Mouse (Mus musculus): ENCODE data around the gene Eml4. TPM values are rescaled to one million over a fixed set of nuclear protein-coding genes. Genes with fewer than 3 reads are reported as not detected.
A peak's percentile ranks its signal among the peaks of the same experiment; 100 is the strongest.

Eml4 gene
- total and polyA plus RNA-seq, 2 experiments: 4.1 to 8.1 TPM

DNA sequence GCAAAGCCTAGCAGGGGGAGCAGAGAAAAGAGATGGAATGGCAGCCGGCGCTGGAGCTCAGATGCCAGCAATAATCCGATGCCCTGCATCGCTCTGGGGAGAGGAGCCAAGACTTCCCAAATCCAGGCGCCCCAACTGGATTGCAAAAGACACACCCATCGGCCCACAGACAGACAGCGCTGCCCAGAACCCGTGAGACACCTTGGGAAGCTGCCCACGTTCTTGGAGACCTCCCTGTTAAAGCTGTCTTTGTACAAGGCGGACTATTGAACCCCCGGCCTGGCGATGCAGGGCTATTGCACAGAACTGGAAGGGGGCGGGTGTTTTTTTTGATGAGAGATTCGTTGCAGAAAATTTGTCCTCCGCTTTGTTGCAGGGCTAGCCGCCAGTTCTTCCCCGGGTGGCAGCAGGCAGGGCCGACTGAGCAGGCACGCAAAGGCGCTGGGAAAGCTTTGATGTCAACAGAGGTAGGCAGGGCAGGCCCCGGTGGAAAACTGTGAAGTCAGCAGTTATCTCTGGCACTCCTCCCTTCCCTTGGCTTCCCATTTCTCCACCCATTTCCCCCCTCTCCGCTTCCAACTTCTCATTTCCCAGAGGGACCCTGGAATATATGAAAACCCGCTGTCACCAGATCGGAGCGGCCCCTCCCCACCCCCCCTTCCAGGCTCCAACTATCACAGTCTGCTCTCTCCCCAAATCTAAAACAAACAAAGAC, 28.0 kb upstream of the Eml4 start:
- 4% methylated on average over 25 of the region's 25 CpGs for WGBS
- Histone ChIP-seq H3K36me3 (ENCODE audit: control insufficient read depth, insufficient read depth, low read length) (no peaks in the 10 kb centered on the region), H3K9ac (ENCODE audit: low read depth, low read length) (no peak overlapping the region; the same call in 1 of the 2 replicates), H3K27me3 (ENCODE audit: control insufficient read depth, insufficient read depth, low read length) (no peaks in the 10 kb centered on the region), H3K79me2 (ENCODE audit: control insufficient read depth, insufficient read depth, low read length) (no peaks in the 10 kb centered on the region), H3K4me3 (ENCODE audit: insufficient read depth, low read depth, low read length) (peak overlapping the region; percentile 8; the same call in 1 of the 2 replicates), H3K4me1 (ENCODE audit: control insufficient read depth, insufficient read depth, low read length) (peaks cover 8% of the 10 kb centered on the region), H3K27ac (replicated peaks; ENCODE audit: insufficient read depth, low read depth, low read length) (peak overlapping the region; percentile 74)
- peak; percentile 90 for DNase-seq (ENCODE audit: extremely low read depth, low read depth, low spot score)
- TF ChIP-seq CTCF (IDR thresholded peaks at IDR 0.05; ENCODE audit: low read depth, low read length): no peak
- no peak for TF ChIP-seq POLR2A (IDR thresholded peaks at IDR 0.05; ENCODE audit: extremely low read depth, insufficient read depth, low read length)

DNA sequence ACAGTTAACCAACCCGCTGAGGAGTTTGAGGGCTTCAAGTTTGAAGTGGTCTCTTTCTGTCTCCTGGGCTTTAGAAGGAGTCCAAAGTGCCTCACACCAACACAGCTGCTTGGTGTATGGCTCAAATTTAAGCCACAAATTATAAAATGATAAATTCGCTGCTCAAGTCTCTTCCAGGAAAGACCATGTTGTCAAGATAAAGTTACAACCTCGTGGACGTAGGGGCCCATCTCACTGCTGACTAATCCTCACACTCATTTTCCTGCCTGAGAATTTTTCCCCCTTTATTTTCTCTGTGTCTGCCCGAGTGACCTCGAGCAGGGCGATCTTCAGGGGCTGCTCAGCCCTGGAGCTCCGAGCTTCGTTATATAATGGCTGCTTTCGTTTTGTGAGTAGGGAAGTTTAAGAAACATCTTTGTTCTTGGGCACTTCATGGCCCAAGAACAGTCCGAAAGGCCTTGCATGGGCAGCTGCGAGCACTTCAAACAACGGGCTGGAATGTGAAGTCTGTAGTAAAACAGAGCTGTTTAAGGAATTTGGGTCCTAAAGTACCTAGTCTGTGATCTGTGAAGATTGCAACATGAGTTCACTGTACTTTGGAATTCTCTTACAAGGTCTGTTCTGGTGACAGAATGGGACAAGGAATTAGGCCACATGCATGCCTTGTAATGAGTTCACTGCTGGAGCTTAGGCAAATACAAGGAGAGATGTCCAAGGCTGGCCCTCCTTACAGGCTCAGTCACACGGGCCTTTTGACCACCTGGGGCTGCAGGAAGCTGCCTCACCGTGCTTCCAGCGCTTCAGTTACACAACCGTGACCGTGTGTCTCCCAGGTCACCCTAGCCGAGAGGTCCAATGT, 27.1 kb upstream of the Eml4 start:
- Histone ChIP-seq H3K4me1 (ENCODE audit: control insufficient read depth, insufficient read depth, low read length) (peaks cover 8% of the 10 kb centered on the region), H3K27me3 (ENCODE audit: control insufficient read depth, insufficient read depth, low read length) (no peaks in the 10 kb centered on the region), H3K79me2 (ENCODE audit: control insufficient read depth, insufficient read depth, low read length) (no peaks in the 10 kb centered on the region), H3K9ac (ENCODE audit: low read depth, low read length) (peak overlapping the region; percentile 32), H3K4me3 (ENCODE audit: insufficient read depth, low read depth, low read length) (no peak overlapping the region), H3K36me3 (ENCODE audit: control insufficient read depth, insufficient read depth, low read length) (no peaks in the 10 kb centered on the region), H3K27ac (replicated peaks; ENCODE audit: insufficient read depth, low read depth, low read length) (peak overlapping the region; percentile 74)
- 18% methylated on average over 19 of the region's 19 CpGs for WGBS
- no peak for TF ChIP-seq POLR2A (IDR thresholded peaks at IDR 0.05; ENCODE audit: extremely low read depth, insufficient read depth, low read length)
- TF ChIP-seq CTCF (IDR thresholded peaks at IDR 0.05; ENCODE audit: low read depth, low read length): no peak
- DNase-seq (ENCODE audit: extremely low read depth, low read depth, low spot score): peak; percentile 97

GRCm38 (mm10) chr17:83324269-83324616, 26.5 kb upstream of the Eml4 start:
- no peaks in the 10 kb centered on the region for H3K36me3 ChIP-seq (ENCODE audit: control insufficient read depth, insufficient read depth, low read length)
- peak overlapping the region; percentile 74 for H3K27ac ChIP-seq (replicated peaks; ENCODE audit: insufficient read depth, low read depth, low read length)
- H3K4me1 ChIP-seq (ENCODE audit: control insufficient read depth, insufficient read depth, low read length): peaks cover 8% of the 10 kb centered on the region
- TF ChIP-seq POLR2A (IDR thresholded peaks at IDR 0.05; ENCODE audit: extremely low read depth, insufficient read depth, low read length) (no peak), CTCF (IDR thresholded peaks at IDR 0.05; ENCODE audit: low read depth, low read length) (no peak)
- no peak for DNase-seq (ENCODE audit: extremely low read depth, low read depth, low spot score)
- no peaks in the 10 kb centered on the region for H3K27me3 ChIP-seq (ENCODE audit: control insufficient read depth, insufficient read depth, low read length)
- H3K79me2 ChIP-seq (ENCODE audit: control insufficient read depth, insufficient read depth, low read length): no peaks in the 10 kb centered on the region
- no peak overlapping the region for H3K9ac ChIP-seq (ENCODE audit: low read depth, low read length)
- no peak overlapping the region for H3K4me3 ChIP-seq (ENCODE audit: insufficient read depth, low read depth, low read length)
- 81% methylated on average over 11 of the region's 11 CpGs for WGBS

DNA sequence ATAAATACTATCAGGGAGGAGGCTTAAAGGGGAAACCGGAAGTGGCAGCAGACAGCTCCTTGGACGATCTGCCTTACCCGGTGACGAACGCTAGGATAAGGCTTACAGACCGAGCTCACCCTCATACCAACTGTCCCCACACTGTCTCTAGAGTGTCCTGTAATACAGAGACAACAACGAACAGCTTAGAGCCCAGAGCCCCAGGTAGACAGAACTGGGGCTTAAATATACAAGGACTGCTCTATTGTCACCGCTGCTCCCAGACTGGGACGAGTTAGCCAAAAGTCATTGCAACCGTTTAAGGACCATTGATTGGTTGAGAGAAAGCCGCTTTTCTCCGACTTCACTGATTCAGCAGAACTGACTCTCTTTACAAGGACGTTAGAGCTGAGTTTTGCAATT, 15.5 kb upstream of the Eml4 start:
- WGBS: 30% methylated on average over 13 of the region's 13 CpGs
- Histone ChIP-seq H3K4me1 (ENCODE audit: control insufficient read depth, insufficient read depth, low read length) (peaks cover 4% of the 10 kb centered on the region; the same call in 1 of the 2 replicates), H3K27ac (replicated peaks; ENCODE audit: insufficient read depth, low read depth, low read length) (no peak overlapping the region), H3K4me3 (ENCODE audit: insufficient read depth, low read depth, low read length) (peak overlapping the region; percentile 25; the same call in 1 of the 2 replicates), H3K79me2 (ENCODE audit: control insufficient read depth, insufficient read depth, low read length) (no peaks in the 10 kb centered on the region), H3K36me3 (ENCODE audit: control insufficient read depth, insufficient read depth, low read length) (no peaks in the 10 kb centered on the region), H3K9ac (ENCODE audit: low read depth, low read length) (peak overlapping the region; percentile 27), H3K27me3 (ENCODE audit: control insufficient read depth, insufficient read depth, low read length) (no peaks in the 10 kb centered on the region)
- DNase-seq (ENCODE audit: extremely low read depth, low read depth, low spot score): peak; percentile 68
- TF ChIP-seq CTCF (IDR thresholded peaks at IDR 0.05; ENCODE audit: low read depth, low read length) (no peak; the same call in 1 of the 2 replicates), POLR2A (IDR thresholded peaks at IDR 0.05; ENCODE audit: extremely low read depth, insufficient read depth, low read length) (no peak)

DNA sequence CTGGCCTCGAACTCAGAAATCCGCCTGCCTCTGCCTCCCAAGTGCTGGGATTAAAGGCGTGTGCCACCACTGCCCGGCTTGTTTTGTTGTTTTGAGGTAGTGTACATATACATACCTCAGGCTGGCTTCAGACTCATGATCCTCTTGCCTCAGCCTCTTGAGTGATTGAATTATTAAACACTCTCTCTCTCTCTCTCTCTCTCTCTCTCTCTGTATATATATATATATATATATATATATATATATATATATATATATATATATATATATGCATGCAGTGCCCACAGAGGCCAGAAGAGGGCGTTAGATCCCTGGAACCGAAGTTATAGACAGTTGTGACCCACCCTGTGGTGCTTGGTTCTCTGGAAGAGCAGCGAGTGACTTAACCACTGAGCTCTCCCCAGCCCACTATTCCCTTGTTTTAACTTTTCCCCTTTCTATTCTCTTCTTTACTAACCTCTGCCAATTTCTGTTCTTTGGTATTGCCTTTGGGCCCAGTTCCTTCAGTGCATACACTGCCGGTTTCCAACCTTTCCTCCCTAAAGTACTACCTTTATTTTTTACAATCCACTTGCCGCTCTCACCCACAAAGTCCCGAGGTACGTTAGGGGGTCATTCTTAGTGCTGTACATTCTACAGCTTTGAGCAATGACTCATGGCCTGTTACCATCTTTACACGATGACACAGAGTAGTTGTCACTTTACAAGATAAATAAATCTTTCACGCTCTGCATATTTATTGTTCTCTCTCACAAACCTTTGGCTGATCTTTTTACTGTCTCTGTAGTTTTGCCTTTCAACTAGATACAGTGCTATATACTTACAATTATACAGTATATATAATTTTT, 13.5 kb upstream of the Eml4 start:
- Histone ChIP-seq H3K36me3 (ENCODE audit: control insufficient read depth, insufficient read depth, low read length) (no peaks in the 10 kb centered on the region), H3K9ac (ENCODE audit: low read depth, low read length) (no peak overlapping the region), H3K79me2 (ENCODE audit: control insufficient read depth, insufficient read depth, low read length) (no peaks in the 10 kb centered on the region), H3K27me3 (ENCODE audit: control insufficient read depth, insufficient read depth, low read length) (no peaks in the 10 kb centered on the region), H3K4me1 (ENCODE audit: control insufficient read depth, insufficient read depth, low read length) (no peaks in the 10 kb centered on the region), H3K4me3 (ENCODE audit: insufficient read depth, low read depth, low read length) (no peak overlapping the region), H3K27ac (replicated peaks; ENCODE audit: insufficient read depth, low read depth, low read length) (no peak overlapping the region)
- DNase-seq (ENCODE audit: extremely low read depth, low read depth, low spot score): no peak
- TF ChIP-seq CTCF (IDR thresholded peaks at IDR 0.05; ENCODE audit: low read depth, low read length) (peak; percentile 32; the same call in 1 of the 2 replicates), POLR2A (IDR thresholded peaks at IDR 0.05; ENCODE audit: extremely low read depth, insufficient read depth, low read length) (no peak)
- 76% methylated on average over 13 of the region's 13 CpGs for WGBS
